Mouse (Mus musculus): ENCODE measurements around the gene Rec114. TPM values are rescaled to one million over a fixed set of nuclear protein-coding genes. Genes with fewer than 3 reads are reported as not detected.

Gene Rec114
- polyA plus RNA-seq, 1 experiment from 2014 or later, result 1.3 TPM

DNA sequence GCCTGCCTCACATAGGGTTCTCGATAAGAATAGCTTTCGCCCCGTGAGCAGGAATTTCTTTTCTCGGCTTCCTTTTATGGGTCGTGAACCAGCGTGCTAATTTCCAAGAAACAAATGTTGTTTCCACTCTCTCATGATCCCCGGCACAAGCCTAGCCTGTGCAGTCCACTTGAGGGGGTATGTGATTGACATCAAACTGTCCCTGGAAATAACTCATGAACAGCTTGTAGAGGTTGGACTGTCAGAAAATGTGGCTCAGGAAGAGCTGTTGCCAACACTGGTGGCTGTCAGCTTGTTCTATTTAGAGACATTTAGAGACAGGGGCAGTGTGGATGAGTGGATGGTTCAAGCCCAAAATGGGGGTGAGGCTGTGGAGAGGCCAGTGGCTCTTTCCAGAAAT lies 15.0 kb upstream of the Rec114 start:
- 87% methylated on average over 7 of the region's 7 CpGs for WGBS
- ATAC-seq (ENCODE audit: low FRiP score) (no peak), DNase-seq (ENCODE audit: low spot score) (no peak)
- no peak overlapping the region for H3K27ac ChIP-seq (ENCODE audit: low read depth, low read length)
- H3K27me3 ChIP-seq (ENCODE audit: control insufficient read depth, insufficient read depth, low read length), result no peaks in the 10 kb centered on the region
- no peak overlapping the region for H3K4me3 ChIP-seq (ENCODE audit: low read depth, low read length)
- no peaks in the 10 kb centered on the region for H3K4me1 ChIP-seq (replicated peaks; ENCODE audit: control insufficient read depth, insufficient read depth, low read length)
- H3K9ac ChIP-seq (ENCODE audit: low read depth, low read length), result no peak overlapping the region
- no peaks in the 10 kb centered on the region for H3K9me3 ChIP-seq (ENCODE audit: control insufficient read depth, low read length)
- H3K4me2 ChIP-seq (replicated peaks; ENCODE audit: low read depth, low read length), result no peak overlapping the region
- no peaks in the 10 kb centered on the region for H3K36me3 ChIP-seq (ENCODE audit: control insufficient read depth, insufficient read depth, low read length)

DNA sequence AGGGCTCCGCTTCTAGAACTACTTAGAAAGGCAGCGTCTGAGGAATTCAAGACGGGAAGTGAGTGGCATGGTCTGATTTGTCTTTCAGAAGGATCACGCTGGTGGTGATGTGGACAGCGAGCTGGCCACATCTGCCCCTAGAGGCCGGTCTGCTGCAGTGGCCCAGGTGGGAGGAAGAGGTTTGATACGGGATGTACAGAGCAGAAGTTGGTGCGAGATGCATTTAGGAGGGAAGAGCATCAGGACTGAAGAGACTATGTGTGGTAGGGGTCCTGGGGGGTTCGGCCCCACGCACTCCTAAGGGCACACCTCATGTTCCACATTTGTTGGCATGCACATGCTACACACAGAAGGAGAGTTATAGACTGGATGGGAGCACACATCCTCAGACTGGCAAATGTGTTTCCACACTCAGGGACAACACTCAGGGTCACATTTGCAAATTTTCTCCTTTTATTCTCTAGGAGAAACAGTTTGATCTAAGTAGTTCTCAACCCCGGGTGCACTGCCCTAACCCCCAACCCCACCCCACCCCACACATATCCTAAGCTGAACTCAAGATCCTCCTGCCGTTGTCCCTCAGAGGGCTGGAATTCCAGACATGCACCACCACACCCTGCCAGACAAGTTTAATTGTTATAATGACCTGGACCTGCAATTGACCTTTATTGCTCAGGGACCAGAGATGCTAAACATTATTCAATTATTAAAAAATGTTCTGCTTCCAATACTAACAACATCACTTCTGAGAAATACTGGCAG lies 12.8 kb upstream of the Rec114 start:
- WGBS, result 79% methylated on average over 12 of the region's 12 CpGs
- Histone ChIP-seq H3K36me3 (ENCODE audit: control insufficient read depth, insufficient read depth, low read length) (no peaks in the 10 kb centered on the region), H3K9ac (ENCODE audit: low read depth, low read length) (no peak overlapping the region), H3K27me3 (ENCODE audit: control insufficient read depth, insufficient read depth, low read length) (no peaks in the 10 kb centered on the region), H3K27ac (ENCODE audit: low read depth, low read length) (no peak overlapping the region), H3K4me3 (ENCODE audit: low read depth, low read length) (no peak overlapping the region), H3K4me1 (replicated peaks; ENCODE audit: control insufficient read depth, insufficient read depth, low read length) (no peaks in the 10 kb centered on the region), H3K4me2 (replicated peaks; ENCODE audit: low read depth, low read length) (no peak overlapping the region), H3K9me3 (ENCODE audit: control insufficient read depth, low read length) (no peaks in the 10 kb centered on the region)
- ATAC-seq (ENCODE audit: low FRiP score) (no peak), DNase-seq (ENCODE audit: low spot score) (no peak)

DNA sequence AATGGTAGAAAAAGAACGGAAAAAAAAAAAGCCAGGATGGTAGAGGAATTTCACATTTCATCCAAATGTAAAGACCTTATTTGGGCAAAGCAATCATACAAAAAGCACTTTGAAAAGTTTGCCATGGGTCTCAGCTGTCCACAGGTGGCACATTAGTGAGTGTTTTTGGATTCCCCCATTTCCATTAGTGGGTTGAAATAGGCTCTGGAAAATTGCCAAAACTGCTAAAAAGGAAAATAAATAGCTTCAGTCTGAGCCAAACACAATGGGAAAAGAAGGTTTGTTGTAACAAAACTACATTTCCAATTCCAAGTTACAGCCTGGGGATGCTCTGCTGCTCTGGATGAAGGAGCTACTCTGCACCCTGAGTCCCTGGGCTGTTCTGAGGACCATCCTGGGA lies 9.8 kb upstream of the Rec114 start:
- Histone ChIP-seq H3K9me3 (ENCODE audit: control insufficient read depth, low read length) (no peaks in the 10 kb centered on the region), H3K27ac (ENCODE audit: low read depth, low read length) (no peak overlapping the region), H3K9ac (ENCODE audit: low read depth, low read length) (no peak overlapping the region), H3K27me3 (ENCODE audit: control insufficient read depth, insufficient read depth, low read length) (no peaks in the 10 kb centered on the region), H3K4me3 (ENCODE audit: low read depth, low read length) (no peak overlapping the region), H3K4me1 (replicated peaks; ENCODE audit: control insufficient read depth, insufficient read depth, low read length) (no peaks in the 10 kb centered on the region), H3K4me2 (replicated peaks; ENCODE audit: low read depth, low read length) (no peak overlapping the region), H3K36me3 (ENCODE audit: control insufficient read depth, insufficient read depth, low read length) (no peaks in the 10 kb centered on the region)
- no peak for ATAC-seq (ENCODE audit: low FRiP score)
- 98% methylated on average over 1 of the region's 1 CpGs for WGBS
- DNase-seq (ENCODE audit: low spot score), result no peak

GRCm38 (mm10) chr9:58748142-58748541 lies 4.4 kb upstream of the Rec114 start:
- H3K4me1 ChIP-seq (replicated peaks; ENCODE audit: control insufficient read depth, insufficient read depth, low read length), result no peaks in the 10 kb centered on the region; the same call in 1 of the 2 replicates
- H3K27me3 ChIP-seq (ENCODE audit: control insufficient read depth, insufficient read depth, low read length), result no peaks in the 10 kb centered on the region
- no peak overlapping the region for H3K27ac ChIP-seq (ENCODE audit: low read depth, low read length)
- no peak overlapping the region for H3K9ac ChIP-seq (ENCODE audit: low read depth, low read length)
- 67% methylated on average over 4 of the region's 4 CpGs for WGBS
- no peak for ATAC-seq (ENCODE audit: low FRiP score)
- H3K36me3 ChIP-seq (ENCODE audit: control insufficient read depth, insufficient read depth, low read length), result no peaks in the 10 kb centered on the region
- no peak for DNase-seq (ENCODE audit: low spot score)
- H3K9me3 ChIP-seq (ENCODE audit: control insufficient read depth, low read length), result no peaks in the 10 kb centered on the region
- H3K4me3 ChIP-seq (ENCODE audit: low read depth, low read length), result no peak overlapping the region
- no peak overlapping the region for H3K4me2 ChIP-seq (replicated peaks; ENCODE audit: low read depth, low read length)

DNA sequence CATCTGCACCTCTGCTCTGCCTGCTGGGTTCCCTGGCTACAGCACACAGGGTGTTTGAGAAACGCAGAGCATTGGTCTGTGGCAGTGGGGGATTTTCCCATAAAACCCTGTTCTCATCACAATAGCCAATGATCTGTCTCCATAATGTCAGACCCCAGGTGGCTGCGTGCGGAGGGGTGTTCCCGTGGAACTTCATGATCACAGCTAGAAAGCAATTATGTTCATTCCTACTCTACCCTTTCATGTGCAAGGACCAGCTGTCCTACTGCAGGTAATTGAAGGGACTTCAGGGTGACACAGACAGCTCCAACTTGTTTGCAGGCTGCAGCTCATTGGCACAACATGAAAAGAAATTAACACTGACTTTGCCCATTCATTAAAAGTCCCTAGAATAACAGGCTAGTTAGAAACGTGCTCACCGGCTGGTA lies 3.6 kb upstream of the Rec114 start:
- no peaks in the 10 kb centered on the region for H3K36me3 ChIP-seq (ENCODE audit: control insufficient read depth, insufficient read depth, low read length)
- WGBS, result 46% methylated on average over 6 of the region's 6 CpGs
- H3K27ac ChIP-seq (ENCODE audit: low read depth, low read length), result no peak overlapping the region
- ATAC-seq (ENCODE audit: low FRiP score) (no peak), DNase-seq (ENCODE audit: low spot score) (peak; percentile 22)
- H3K4me3 ChIP-seq (ENCODE audit: low read depth, low read length), result no peak overlapping the region
- no peaks in the 10 kb centered on the region for H3K27me3 ChIP-seq (ENCODE audit: control insufficient read depth, insufficient read depth, low read length)
- no peaks in the 10 kb centered on the region for H3K9me3 ChIP-seq (ENCODE audit: control insufficient read depth, low read length)
- H3K4me1 ChIP-seq (replicated peaks; ENCODE audit: control insufficient read depth, insufficient read depth, low read length), result no peaks in the 10 kb centered on the region; the same call in 1 of the 2 replicates
- H3K4me2 ChIP-seq (replicated peaks; ENCODE audit: low read depth, low read length), result no peak overlapping the region
- H3K9ac ChIP-seq (ENCODE audit: low read depth, low read length), result no peak overlapping the region

- ATAC-seq (ENCODE audit: low FRiP score) (no peak), DNase-seq (ENCODE audit: low spot score) (no peak)
- Histone ChIP-seq H3K9ac (ENCODE audit: low read depth, low read length) (no peak overlapping the region), H3K36me3 (ENCODE audit: control insufficient read depth, insufficient read depth, low read length) (no peaks in the 10 kb centered on the region), H3K4me2 (replicated peaks; ENCODE audit: low read depth, low read length) (no peak overlapping the region), H3K4me3 (ENCODE audit: low read depth, low read length) (no peak overlapping the region), H3K27ac (ENCODE audit: low read depth, low read length) (no peak overlapping the region), H3K27me3 (ENCODE audit: control insufficient read depth, insufficient read depth, low read length) (no peaks in the 10 kb centered on the region), H3K4me1 (replicated peaks; ENCODE audit: control insufficient read depth, insufficient read depth, low read length) (no peaks in the 10 kb centered on the region; the same call in 1 of the 2 replicates), H3K9me3 (ENCODE audit: control insufficient read depth, low read length) (no peaks in the 10 kb centered on the region)
- WGBS, result 93% methylated on average over 2 of the region's 2 CpGs
These were observed 1.1 kb downstream of the Rec114 start for GRCm38 (mm10) chr9:58742692-58743091.

DNA sequence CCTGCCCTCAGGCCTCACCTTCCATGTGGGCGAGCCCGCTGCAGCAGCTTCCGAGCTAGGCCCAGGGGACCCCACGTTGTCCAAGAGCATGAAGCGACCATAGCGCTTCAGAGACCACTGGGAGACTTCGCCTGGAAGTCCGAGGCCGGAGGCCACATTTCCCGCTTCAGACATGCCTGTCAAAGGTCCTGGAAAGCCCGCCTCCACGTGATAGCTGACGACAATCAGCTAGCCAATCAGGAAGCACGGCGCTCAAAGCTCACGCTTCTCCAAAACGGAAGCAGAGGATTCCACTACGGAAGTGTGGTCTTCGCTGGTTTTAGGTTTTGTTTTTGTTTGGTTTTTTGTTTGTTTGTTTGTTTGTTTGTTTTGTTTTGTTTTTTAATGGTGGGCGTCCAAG lies 2.4 kb downstream of the Rec114 start:
- Histone ChIP-seq H3K4me2 (replicated peaks; ENCODE audit: low read depth, low read length) (no peak overlapping the region), H3K36me3 (ENCODE audit: control insufficient read depth, insufficient read depth, low read length) (no peaks in the 10 kb centered on the region), H3K9me3 (ENCODE audit: control insufficient read depth, low read length) (no peaks in the 10 kb centered on the region), H3K27ac (ENCODE audit: low read depth, low read length) (no peak overlapping the region), H3K4me3 (ENCODE audit: low read depth, low read length) (no peak overlapping the region), H3K27me3 (ENCODE audit: control insufficient read depth, insufficient read depth, low read length) (no peaks in the 10 kb centered on the region), H3K4me1 (replicated peaks; ENCODE audit: control insufficient read depth, insufficient read depth, low read length) (no peaks in the 10 kb centered on the region), H3K9ac (ENCODE audit: low read depth, low read length) (no peak overlapping the region)
- ATAC-seq (ENCODE audit: low FRiP score) (no peak), DNase-seq (ENCODE audit: low spot score) (no peak)
- WGBS, result 84% methylated on average over 20 of the region's 20 CpGs

- Histone ChIP-seq H3K27me3 (ENCODE audit: control insufficient read depth, insufficient read depth, low read length) (no peaks in the 10 kb centered on the region), H3K4me2 (replicated peaks; ENCODE audit: low read depth, low read length) (no peak overlapping the region), H3K4me3 (ENCODE audit: low read depth, low read length) (no peak overlapping the region), H3K36me3 (ENCODE audit: control insufficient read depth, insufficient read depth, low read length) (no peaks in the 10 kb centered on the region), H3K9me3 (ENCODE audit: control insufficient read depth, low read length) (no peaks in the 10 kb centered on the region), H3K9ac (ENCODE audit: low read depth, low read length) (no peak overlapping the region), H3K4me1 (replicated peaks; ENCODE audit: control insufficient read depth, insufficient read depth, low read length) (no peaks in the 10 kb centered on the region), H3K27ac (ENCODE audit: low read depth, low read length) (no peak overlapping the region)
- no peak for ATAC-seq (ENCODE audit: low FRiP score)
- no peak for DNase-seq (ENCODE audit: low spot score)
- WGBS, result 83% methylated on average over 9 of the region's 9 CpGs
These were observed 4.0 kb downstream of the Rec114 start for GRCm38 (mm10) chr9:58739791-58740190.

GRCm38 (mm10) chr9:58723165-58723564 lies 20.6 kb downstream of the Rec114 start:
- ATAC-seq (ENCODE audit: low FRiP score), result no peak
- 83% methylated on average over 11 of the region's 11 CpGs for WGBS

More at GRCm38 (mm10) chr9:58723165-58723564, 20.6 kb downstream of the Rec114 start:
- H3K4me1 ChIP-seq (replicated peaks; ENCODE audit: control insufficient read depth, insufficient read depth, low read length), result no peaks in the 10 kb centered on the region
- DNase-seq (ENCODE audit: low spot score), result no peak
- no peaks in the 10 kb centered on the region for H3K36me3 ChIP-seq (ENCODE audit: control insufficient read depth, insufficient read depth, low read length)
- no peak overlapping the region for H3K4me2 ChIP-seq (replicated peaks; ENCODE audit: low read depth, low read length)
- H3K9ac ChIP-seq (ENCODE audit: low read depth, low read length), result no peak overlapping the region
- no peaks in the 10 kb centered on the region for H3K9me3 ChIP-seq (ENCODE audit: control insufficient read depth, low read length)
- no peaks in the 10 kb centered on the region for H3K27me3 ChIP-seq (ENCODE audit: control insufficient read depth, insufficient read depth, low read length)
- H3K27ac ChIP-seq (ENCODE audit: low read depth, low read length), result no peak overlapping the region
- H3K4me3 ChIP-seq (ENCODE audit: low read depth, low read length), result no peak overlapping the region

Measured in hindbrain, embryonic 11.5 days (tissue).